Mouse (Mus musculus) thymus, postnatal 10 days (tissue): ENCODE results near the gene Pcyt1a.

Experiments used
- DNase-seq, 2 experiments: peaks; one replicate each; pipeline ENCODE4 v3.0.0; 2021; ENCODE audit warnings: low spot score in 2 of 2

The Pcyt1a gene

GRCm38 (mm10) chr16:32430474-32431046 is at the start of gene Pcyt1a:
TSS of gene Pcyt1a (plus strand) at chr16:32430921.
- peak; percentile 70 to 78 for DNase-seq

DNA sequence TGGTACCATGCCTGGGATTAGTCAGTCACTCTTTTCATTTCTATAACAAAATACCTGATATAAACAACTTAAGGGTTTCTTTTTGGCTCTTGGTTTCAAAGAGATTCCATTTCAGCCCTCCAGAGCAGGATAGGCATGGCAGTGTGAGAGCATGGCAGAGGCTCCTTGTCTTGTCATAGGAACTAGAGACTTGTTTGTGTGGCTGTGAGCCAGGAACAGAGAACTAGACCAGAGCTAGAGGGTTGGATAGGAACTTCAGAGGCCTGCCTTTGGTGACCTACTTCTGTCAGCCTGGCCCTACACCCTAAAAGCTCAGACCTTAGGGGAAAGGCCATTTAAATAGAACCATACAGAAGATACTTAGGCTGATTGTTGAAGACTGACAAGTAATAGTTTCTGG is 47.8 kb upstream of the Pcyt1a start:
- DNase-seq: no peak

DNA sequence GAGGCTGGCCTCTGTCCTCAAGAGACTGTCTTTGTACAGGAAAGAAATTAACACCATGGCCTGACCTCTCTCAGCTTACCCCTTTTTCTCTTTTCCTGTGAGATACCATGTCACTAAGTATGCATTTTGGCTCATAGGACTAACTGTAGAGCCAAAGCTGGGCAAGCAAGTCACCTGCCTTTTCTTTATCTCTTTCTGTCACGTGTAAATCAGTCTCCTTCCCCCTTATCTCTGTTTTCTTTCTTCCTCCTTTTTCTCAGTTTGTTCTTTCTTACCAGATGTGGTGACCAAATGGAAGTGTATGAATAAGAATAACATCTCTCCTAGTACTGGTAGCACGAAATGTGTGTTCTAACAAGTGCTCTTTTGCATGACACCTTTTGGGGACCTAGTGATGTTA is 45.8 kb upstream of the Pcyt1a start:
- DNase-seq: no peak

DNA sequence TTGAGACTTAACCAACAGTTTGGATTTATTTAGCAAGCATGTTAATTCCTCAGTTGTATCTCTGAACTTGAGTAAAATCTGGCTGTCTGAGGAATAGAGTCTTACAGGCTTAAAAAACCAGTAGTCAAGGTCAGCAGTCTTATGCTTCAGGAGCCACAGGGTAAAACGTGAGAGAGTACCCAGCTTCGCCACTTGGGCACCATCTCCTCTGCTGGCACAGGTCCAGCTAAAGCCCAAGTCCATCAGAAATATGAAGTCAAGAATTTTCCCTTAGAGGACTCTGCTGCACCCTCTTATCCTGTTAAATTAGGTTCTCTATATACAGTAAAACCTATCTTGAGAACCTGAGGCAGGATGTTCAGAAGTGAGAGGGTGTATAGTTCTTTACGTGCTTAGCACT is 43.9 kb upstream of the Pcyt1a start:
- DNase-seq: no peak

GRCm38 (mm10) chr16:32389049-32389448 is 41.7 kb upstream of the Pcyt1a start:
- DNase-seq: no peak

DNA sequence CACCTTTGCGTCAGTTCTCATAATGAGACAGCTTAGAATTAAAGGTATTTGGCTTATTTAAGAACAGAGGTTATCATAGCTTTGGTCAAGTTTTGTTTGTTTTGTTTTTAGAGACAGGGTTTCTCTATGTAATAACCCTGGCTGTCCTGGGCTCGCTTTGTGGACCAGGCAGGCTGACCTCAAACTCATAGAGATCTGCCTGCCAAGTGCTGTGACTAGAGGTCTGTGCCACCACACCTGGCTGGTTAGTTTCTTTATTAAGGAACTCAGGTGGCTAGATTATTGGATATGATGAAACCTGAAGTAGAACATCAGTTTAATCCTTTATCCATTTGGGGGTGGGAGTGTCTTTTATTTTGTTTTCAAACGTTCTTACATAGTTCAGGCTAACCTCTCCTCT is 40.9 kb upstream of the Pcyt1a start:
- no peak for DNase-seq

- DNase-seq: no peak
Measured at GRCm38 (mm10) chr16:32390882-32391281, 39.8 kb upstream of the Pcyt1a start.

DNA sequence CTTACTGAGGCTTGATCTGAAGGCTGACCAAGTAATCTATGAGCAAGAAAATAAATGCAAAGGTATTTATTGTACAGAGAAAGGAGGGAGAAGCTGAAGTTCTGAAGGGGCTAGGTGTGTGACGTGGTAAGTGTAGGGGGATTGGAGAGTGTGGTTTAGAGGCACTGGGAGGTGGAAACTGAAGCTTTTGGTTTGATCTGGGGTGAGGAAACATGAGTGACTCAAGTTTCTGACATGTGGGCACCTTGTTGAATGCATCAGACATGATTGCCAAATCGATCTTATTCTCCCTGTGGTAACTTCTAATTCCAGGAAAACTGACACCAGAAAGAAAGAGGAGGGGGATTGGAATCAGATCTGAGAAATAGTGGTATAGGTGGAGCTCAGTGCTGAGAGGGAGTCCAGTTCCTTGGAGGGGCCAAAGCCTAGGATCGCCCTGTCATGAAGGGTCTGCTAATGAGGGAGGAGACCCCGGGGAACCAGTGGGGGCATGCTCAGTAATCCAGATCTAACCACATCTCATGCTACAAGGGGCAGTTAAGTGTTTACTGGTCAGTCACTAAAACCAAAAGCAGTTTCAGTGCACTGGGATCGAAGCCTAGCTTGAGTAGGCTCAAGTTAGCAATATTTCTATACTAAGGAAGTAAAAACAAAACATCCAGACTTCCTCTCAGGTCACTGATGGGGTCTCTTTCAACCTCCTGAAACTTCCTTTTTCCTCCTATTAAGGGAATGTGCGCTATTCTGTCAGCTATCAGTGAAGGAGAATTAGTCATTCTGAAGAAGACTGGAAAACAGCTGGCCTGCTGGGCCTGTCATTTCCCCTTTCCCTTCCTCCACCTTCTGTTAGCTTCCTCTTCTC is 34.8 kb upstream of the Pcyt1a start:
- DNase-seq: no peak

DNA sequence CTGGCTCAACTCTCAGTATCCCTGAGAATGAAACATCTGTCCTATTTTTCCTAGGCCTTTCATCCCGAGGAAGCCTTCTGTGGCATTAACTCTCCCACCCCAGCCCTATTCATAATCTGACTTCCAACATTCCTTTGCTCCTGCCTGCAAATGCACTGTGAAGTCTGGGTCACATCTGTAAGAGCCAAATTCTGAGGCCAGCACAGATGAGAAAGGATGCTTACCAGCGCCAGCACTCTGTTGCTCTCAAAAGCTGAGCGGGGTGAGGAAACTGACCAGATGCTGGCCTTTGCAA is 34.2 kb upstream of the Pcyt1a start:
- no peak for DNase-seq

- no peak for DNase-seq
Measured at GRCm38 (mm10) chr16:32398206-32398605, 32.5 kb upstream of the Pcyt1a start.

DNA sequence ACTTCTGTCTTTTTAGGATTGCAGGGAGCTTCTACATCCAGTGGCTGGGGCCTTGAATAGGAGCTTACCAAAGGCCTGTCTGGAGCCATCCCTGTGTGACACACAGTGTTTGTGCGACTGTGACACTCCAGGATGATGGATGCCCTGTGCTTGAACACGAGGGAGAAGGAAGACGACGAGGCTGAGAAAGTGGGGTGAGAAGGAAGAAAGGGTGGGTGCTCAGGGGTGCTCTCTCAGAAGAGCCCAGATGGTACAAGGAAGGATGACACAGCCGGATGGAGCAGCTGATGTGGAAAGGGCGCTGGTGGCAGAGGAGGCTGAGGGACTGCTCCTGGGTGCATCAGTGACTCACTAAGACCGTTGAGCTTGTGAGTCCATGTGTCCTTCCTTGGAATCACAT is 30.5 kb upstream of the Pcyt1a start, which contains the start of gene Tm4sf19:
Tm4sf19 (plus strand) TSS at position 240 of the 400 bp plus-strand sequence.
- DNase-seq: no peak

DNA sequence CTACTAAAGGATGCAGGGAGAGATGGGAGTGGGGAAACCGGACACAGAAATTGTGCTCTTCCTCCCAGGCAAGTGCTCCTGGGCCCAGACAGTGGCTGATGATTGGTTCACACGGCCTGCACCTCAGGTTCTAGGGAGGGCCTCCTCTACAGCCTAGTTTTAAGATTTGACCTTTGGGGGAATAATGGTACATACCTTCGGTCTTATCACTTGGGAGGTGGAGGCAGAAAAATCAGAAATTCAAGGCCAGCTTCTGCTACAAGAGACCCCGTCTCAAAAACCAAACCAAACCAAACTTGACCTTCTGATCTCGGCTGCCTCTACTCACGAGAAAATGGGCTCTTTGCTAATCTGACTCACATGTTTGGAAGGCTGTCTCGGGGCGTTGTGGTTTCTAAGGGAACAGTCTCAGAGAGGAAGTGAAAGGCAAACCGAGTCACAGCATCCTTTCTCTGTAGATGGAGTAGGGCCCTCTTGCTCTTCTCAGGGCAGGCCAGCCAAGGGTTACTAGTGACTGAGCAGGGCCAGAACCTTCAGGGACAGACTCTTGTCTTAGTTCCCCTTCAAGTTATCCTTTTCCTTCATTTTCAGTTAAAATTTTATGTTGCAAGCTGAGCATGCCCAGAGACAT is 29.3 kb upstream of the Pcyt1a start:
- DNase-seq: no peak

DNA sequence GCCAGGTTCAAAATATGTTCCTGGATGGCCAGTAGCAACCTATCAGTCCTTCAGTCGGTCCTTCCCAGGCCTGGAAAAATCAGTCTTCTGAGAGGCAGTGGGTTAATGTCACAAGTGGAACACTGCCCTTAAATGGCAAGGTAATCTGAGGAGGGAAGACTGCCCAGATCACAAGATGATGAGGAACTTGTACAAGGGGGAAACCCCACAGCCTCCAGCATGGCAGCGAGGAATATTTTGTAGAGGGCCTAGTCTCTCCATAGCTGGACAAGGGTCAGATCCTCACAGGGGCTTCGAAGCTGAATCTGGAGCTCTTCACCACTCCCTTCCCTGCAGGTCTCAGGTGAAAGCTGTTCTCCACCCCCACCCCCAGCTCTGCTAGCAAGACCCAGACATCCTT is 27.9 kb upstream of the Pcyt1a start:
- no peak for DNase-seq

DNA sequence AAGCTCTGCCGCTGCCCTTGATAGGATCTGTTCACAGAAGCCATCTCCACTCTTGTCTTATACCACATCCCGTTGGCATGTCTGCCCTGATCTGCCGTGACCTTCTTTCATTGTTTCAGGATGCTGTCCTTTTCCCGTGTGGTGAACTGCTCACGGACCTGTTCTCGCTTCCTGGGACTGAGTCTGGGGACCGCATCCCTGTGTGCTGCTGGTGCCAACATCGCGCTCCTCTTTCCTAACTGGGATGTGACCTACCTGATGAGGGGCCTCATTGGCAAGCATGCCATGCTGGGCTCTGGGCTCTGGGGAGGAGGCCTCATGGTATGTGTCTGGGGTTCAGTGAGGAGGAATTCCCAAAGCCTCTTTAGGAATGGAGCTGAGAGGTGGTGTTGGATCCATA is 25.0 kb upstream of the Pcyt1a start:
- no peak for DNase-seq

- DNase-seq: no peak
Measured at GRCm38 (mm10) chr16:32406671-32407070, 24.1 kb upstream of the Pcyt1a start.

DNA sequence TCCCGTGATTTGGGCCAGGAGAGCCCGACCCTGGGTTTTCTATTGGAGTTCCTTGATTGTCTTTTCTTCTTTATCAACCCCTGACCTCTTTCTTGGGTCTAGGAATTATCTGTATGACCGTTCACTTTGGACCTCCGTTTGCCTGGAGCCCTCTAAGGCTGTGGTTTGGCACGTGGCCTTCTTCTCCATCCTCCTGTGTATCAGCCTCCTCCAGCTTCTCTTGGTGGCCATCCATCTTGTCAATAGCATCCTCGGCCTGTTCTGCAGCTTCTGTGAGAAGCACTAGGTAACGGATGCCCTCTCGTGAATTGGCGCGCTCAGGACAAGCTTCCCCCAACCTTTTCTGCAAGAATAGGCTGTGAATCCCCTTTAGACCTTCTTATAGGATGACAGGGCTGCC is 23.0 kb upstream of the Pcyt1a start:
- no peak for DNase-seq

DNA sequence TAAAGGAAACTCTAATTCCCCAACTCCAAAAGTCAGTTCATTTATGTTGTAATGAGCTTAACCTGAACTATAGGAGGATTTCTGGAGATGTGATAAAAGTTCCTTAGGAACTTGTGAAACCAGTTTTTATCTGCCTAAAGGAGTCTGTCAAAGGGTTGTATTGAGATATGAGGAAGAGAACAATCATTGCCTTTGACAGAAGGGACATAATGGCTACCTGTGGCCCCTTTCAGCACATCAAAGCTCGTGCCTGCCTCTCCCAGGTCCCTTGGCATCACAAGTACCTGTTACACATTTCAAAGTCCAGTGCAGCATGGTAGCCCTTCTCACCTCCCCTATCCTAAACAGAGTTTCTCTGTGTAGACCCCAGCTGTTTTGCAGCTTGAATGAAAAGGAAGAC is 13.3 kb upstream of the Pcyt1a start:
- no peak for DNase-seq

GRCm38 (mm10) chr16:32419517-32420483 is 10.9 kb upstream of the Pcyt1a start, which contains the start of gene Tctex1d2:
TSS of gene Tctex1d2 (plus strand) at chr16:32419702.
- DNase-seq: peak; percentile 79 to 82

DNA sequence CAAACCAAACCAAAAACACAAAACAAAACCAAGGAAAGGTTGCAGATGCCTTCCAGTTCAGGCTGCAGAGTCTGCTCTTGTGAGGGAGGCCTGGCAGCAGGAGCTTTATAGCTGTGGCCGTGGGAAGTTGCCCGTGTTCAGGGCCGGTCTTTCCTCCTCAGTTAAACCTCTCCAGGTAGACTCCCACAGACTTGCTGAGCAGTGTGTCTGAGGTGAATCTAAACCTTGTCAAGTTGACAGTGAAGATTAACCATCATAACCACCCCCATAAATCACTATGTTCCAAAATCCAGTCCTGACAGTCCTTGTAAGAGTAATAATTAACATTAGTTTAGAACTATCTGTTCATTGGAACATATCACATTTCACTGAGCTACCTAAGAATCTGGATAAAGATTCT is 3.2 kb upstream of the Pcyt1a start:
- no peak for DNase-seq

DNA sequence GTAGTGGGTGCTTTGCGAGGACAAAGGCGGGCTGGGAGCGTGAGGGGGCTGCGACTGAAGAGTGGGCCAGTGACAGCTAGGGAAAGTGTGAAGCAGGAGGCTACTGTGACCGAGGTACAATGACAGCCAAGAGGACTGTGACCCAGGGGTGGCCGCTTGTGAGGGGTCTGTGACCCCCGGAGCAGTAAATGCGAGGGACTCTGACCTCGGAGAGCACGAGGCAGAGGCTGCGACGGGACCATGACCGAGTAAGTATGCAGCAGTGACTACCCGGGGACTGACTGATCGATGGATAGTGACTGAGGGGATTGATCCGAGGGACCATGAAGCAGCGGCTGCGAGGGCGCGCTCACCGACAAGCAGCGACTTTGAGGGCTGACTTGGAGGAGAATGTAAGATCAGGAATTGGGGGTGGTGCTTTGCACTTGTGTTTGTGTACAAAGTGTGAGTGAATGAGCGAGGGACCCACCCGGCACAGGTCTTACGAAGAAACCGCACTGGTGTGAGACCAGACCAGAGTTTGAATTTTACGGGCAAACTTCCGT is 398 bp downstream of the Pcyt1a start:
- peak in 1 of 2 experiments; percentile 15 for DNase-seq

GRCm38 (mm10) chr16:32431926-32432325 is 1.2 kb downstream of the Pcyt1a start:
- no peak for DNase-seq

GRCm38 (mm10) chr16:32433138-32433537 is 2.4 kb downstream of the Pcyt1a start:
- no peak for DNase-seq
